Mouse (Mus musculus) limb, embryonic 10.5 days (tissue): ENCODE measurements around the gene Syt11. TPM values are rescaled to one million over a fixed set of nuclear protein-coding genes. Genes with fewer than 3 reads are reported as not detected.

ENCODE experiments used
- DNase-seq: peaks from one replicate; pipeline ENCODE4 v3.0.0-alpha.2; 2017; ENCODE audit warnings: low spot score
- H3K27ac ChIP-seq: fragments of 300-500 bp; sonication (generic); 2 replicates; pipeline ENCODE4 v1.5.1; 2016; ENCODE audit warnings: mild to moderate bottlenecking
- H3K27me3 ChIP-seq: fragments of 300-500 bp; sonication (generic); 2 replicates; pipeline ENCODE4 v1.6.1; 2016; ENCODE audit warnings: low read depth, mild to moderate bottlenecking; ENCODE audit not compliant: poor library complexity, severe bottlenecking
- H3K36me3 ChIP-seq: fragments of 300-500 bp; sonication (generic); 2 replicates; pipeline ENCODE4 v1.6.1; 2016; ENCODE audit warnings: mild to moderate bottlenecking, moderate library complexity
- H3K4me1 ChIP-seq: fragments of 300-500 bp; sonication (generic); 2 replicates; pipeline ENCODE4 v1.6.1; 2016
- H3K4me3 ChIP-seq: fragments of 300-500 bp; sonication (generic); 2 replicates; pipeline ENCODE4 v1.5.1; 2016; ENCODE audit warnings: mild to moderate bottlenecking, moderate library complexity
- H3K9me3 ChIP-seq: fragments of 300-500 bp; sonication (generic); replicated peaks from 2 replicates; pipeline ENCODE4 v1.6.1; 2016; ENCODE audit warnings: mild to moderate bottlenecking
- WGBS: fragments of 180-500 bp; shearing (Covaris S2); methylation state at CpG from one replicate; pipeline ENCODE4 v1.1.7; 2016; 5-methylcytosine and 5-hydroxymethylcytosine counted together
- polyA plus RNA-seq: library from polyadenylated mRNA; unstranded; fragments of >200 nt; fragmentation: Nextera tagmentation; extraction: Ambion mirVana; gene quantifications from 2 replicates; pipeline ENCODE4 v1.2.1, GENCODE M21; 2016

Syt11 gene
- polyA plus RNA-seq, 1 experiment from 2014 or later, result 28.1 TPM

- Histone ChIP-seq H3K4me1 (peaks cover 16% of the 10 kb centered on the region), H3K27ac (peak overlapping the region; percentile 71), H3K4me3 (no peak overlapping the region), H3K36me3 (peaks cover 61% of the 10 kb centered on the region), H3K9me3 (no peaks in the 10 kb centered on the region), H3K27me3 (no peaks in the 10 kb centered on the region)
- 26% methylated on average over 5 of the region's 5 CpGs for WGBS
- DNase-seq, result no peak
Observed at GRCm38 (mm10) chr3:88758045-88758500, 16.9 kb downstream of the Syt11 start.

- Histone ChIP-seq H3K4me3 (no peak overlapping the region), H3K27me3 (no peaks in the 10 kb centered on the region), H3K9me3 (no peaks in the 10 kb centered on the region), H3K4me1 (peaks cover 16% of the 10 kb centered on the region), H3K36me3 (peaks cover 55% of the 10 kb centered on the region), H3K27ac (no peak overlapping the region)
- DNase-seq, result no peak
- 58% methylated on average over 4 of the region's 4 CpGs for WGBS
Observed at GRCm38 (mm10) chr3:88756276-88756675, 18.7 kb downstream of the Syt11 start.

- Histone ChIP-seq H3K27ac (no peak overlapping the region), H3K9me3 (no peaks in the 10 kb centered on the region), H3K4me1 (peaks cover 16% of the 10 kb centered on the region), H3K36me3 (peaks cover 53% of the 10 kb centered on the region), H3K4me3 (no peak overlapping the region), H3K27me3 (no peaks in the 10 kb centered on the region)
- no peak for DNase-seq
- WGBS, result 68% methylated on average over 3 of the region's 3 CpGs
Observed at GRCm38 (mm10) chr3:88755541-88755940, 19.4 kb downstream of the Syt11 start.

- H3K27me3 ChIP-seq, result no peaks in the 10 kb centered on the region
- peaks cover 48% of the 10 kb centered on the region for H3K36me3 ChIP-seq
- no peak overlapping the region for H3K27ac ChIP-seq
- H3K9me3 ChIP-seq, result no peaks in the 10 kb centered on the region
- 82% methylated on average over 4 of the region's 4 CpGs for WGBS
- no peak for DNase-seq
- no peak overlapping the region for H3K4me3 ChIP-seq
- H3K4me1 ChIP-seq, result peaks cover 16% of the 10 kb centered on the region
Observed at GRCm38 (mm10) chr3:88754283-88754682, 20.7 kb downstream of the Syt11 start.

- no peaks in the 10 kb centered on the region for H3K27me3 ChIP-seq
- no peak overlapping the region for H3K4me3 ChIP-seq
- peaks cover 9% of the 10 kb centered on the region for H3K9me3 ChIP-seq
- H3K27ac ChIP-seq, result no peak overlapping the region
- peaks cover 68% of the 10 kb centered on the region for H3K36me3 ChIP-seq
- DNase-seq, result no peak
- no peaks in the 10 kb centered on the region for H3K4me1 ChIP-seq
- WGBS, result 93% methylated on average over 4 of the region's 4 CpGs
Observed at GRCm38 (mm10) chr3:88746871-88747231, 28.1 kb downstream of the Syt11 start.

GRCm38 (mm10) chr3:88746139-88746870 lies 28.7 kb downstream of the Syt11 start:
- Histone ChIP-seq H3K4me3 (no peak overlapping the region), H3K4me1 (no peaks in the 10 kb centered on the region), H3K27ac (no peak overlapping the region), H3K27me3 (no peaks in the 10 kb centered on the region), H3K36me3 (peaks cover 67% of the 10 kb centered on the region), H3K9me3 (peaks cover 9% of the 10 kb centered on the region)
- no peak for DNase-seq
- 94% methylated on average over 15 of the region's 15 CpGs for WGBS

GRCm38 (mm10) chr3:88745534-88745933 lies 29.4 kb downstream of the Syt11 start:
- H3K36me3 ChIP-seq, result peaks cover 62% of the 10 kb centered on the region
- no peaks in the 10 kb centered on the region for H3K4me1 ChIP-seq
- H3K9me3 ChIP-seq, result peaks cover 9% of the 10 kb centered on the region
- no peak overlapping the region for H3K27ac ChIP-seq
- WGBS, result 94% methylated on average over 9 of the region's 9 CpGs
- H3K4me3 ChIP-seq, result no peak overlapping the region
- DNase-seq, result no peak
- no peaks in the 10 kb centered on the region for H3K27me3 ChIP-seq

GRCm38 (mm10) chr3:88740147-88740546 lies 34.8 kb downstream of the Syt11 start:
- 93% methylated on average over 3 of the region's 3 CpGs for WGBS
- H3K9me3 ChIP-seq, result no peaks in the 10 kb centered on the region
- peaks cover 18% of the 10 kb centered on the region for H3K36me3 ChIP-seq
- H3K27ac ChIP-seq, result no peak overlapping the region
- no peak for DNase-seq
- no peaks in the 10 kb centered on the region for H3K4me1 ChIP-seq
- no peak overlapping the region for H3K4me3 ChIP-seq
- no peaks in the 10 kb centered on the region for H3K27me3 ChIP-seq

GRCm38 (mm10) chr3:88738641-88739040 lies 36.3 kb downstream of the Syt11 start:
- peaks cover 6% of the 10 kb centered on the region for H3K36me3 ChIP-seq
- no peak overlapping the region for H3K27ac ChIP-seq
- WGBS, result 63% methylated on average over 3 of the region's 3 CpGs
- no peaks in the 10 kb centered on the region for H3K4me1 ChIP-seq
- H3K27me3 ChIP-seq, result no peaks in the 10 kb centered on the region
- DNase-seq, result peak; percentile 58
- no peak overlapping the region for H3K4me3 ChIP-seq
- H3K9me3 ChIP-seq, result no peaks in the 10 kb centered on the region

GRCm38 (mm10) chr3:88736556-88736955 lies 38.4 kb downstream of the Syt11 start:
- no peaks in the 10 kb centered on the region for H3K9me3 ChIP-seq
- no peaks in the 10 kb centered on the region for H3K4me1 ChIP-seq
- H3K4me3 ChIP-seq, result no peak overlapping the region
- WGBS, result 94% methylated on average over 2 of the region's 2 CpGs
- no peaks in the 10 kb centered on the region for H3K27me3 ChIP-seq
- DNase-seq, result no peak
- peaks cover 7% of the 10 kb centered on the region; the same call in 1 of the 2 replicates for H3K36me3 ChIP-seq
- no peak overlapping the region for H3K27ac ChIP-seq

- Histone ChIP-seq H3K4me3 (no peak overlapping the region), H3K27ac (no peak overlapping the region), H3K27me3 (no peaks in the 10 kb centered on the region), H3K4me1 (peaks cover 12% of the 10 kb centered on the region), H3K36me3 (peaks cover 50% of the 10 kb centered on the region), H3K9me3 (no peaks in the 10 kb centered on the region; the same call in 1 of the 2 replicates)
- DNase-seq, result no peak
- WGBS, result 72% methylated on average over 2 of the region's 2 CpGs
Observed at GRCm38 (mm10) chr3:88719098-88719497, 55.9 kb downstream of the Syt11 start.

- H3K4me3 ChIP-seq, result peak overlapping the region; percentile 76; the same call in 1 of the 2 replicates
- DNase-seq, result no peak
- no peaks in the 10 kb centered on the region for H3K27me3 ChIP-seq
- no peak overlapping the region for H3K27ac ChIP-seq
- H3K36me3 ChIP-seq, result peaks cover 52% of the 10 kb centered on the region
- 72% methylated on average over 1 of the region's 1 CpGs for WGBS
- H3K4me1 ChIP-seq, result peaks cover 12% of the 10 kb centered on the region
- no peaks in the 10 kb centered on the region for H3K9me3 ChIP-seq
Observed at GRCm38 (mm10) chr3:88717831-88718230, 57.1 kb downstream of the Syt11 start.

GRCm38 (mm10) chr3:88717198-88717798 lies 57.7 kb downstream of the Syt11 start:
- H3K9me3 ChIP-seq, result no peaks in the 10 kb centered on the region
- H3K4me3 ChIP-seq, result peak overlapping the region; percentile 76
- H3K4me1 ChIP-seq, result peaks cover 12% of the 10 kb centered on the region
- peaks cover 58% of the 10 kb centered on the region for H3K36me3 ChIP-seq
- 13% methylated on average over 9 of the region's 9 CpGs for WGBS
- no peak for DNase-seq
- H3K27me3 ChIP-seq, result no peaks in the 10 kb centered on the region
- peak overlapping the region; percentile 77 for H3K27ac ChIP-seq
